Mouse (Mus musculus): Measurements from ENCODE around the gene Grm6. TPM values are rescaled to one million over a fixed set of nuclear protein-coding genes. Genes with fewer than 3 reads are reported as not detected.

Gene Grm6
- polyA plus RNA-seq, 1 experiment, result not detected

DNA sequence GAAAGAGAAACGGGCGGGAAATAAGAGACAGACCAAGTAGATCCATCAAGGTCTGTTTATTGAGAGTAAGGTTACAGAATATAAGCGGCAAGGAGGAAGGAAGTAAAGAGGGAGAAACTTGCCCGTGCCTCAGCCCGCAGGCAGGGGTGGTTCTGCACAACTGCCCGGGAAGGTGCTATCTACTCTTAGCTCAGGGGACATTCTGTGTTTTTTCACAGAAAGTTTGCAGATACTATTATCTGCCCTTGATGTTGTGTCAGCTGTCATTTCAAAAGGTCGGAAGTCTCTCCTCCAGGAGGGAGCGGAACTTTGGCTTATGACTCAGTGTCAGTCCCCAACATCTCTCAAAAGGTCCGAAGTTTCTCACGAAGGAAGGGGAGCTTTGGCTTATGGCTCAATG lies 1.2 kb upstream of the Grm6 start:
- H3K27ac ChIP-seq (ENCODE audit: insufficient read depth, low read length), result no peak overlapping the region
- H3K4me3 ChIP-seq (ENCODE audit: insufficient read depth, low read length), result no peak overlapping the region
- TF ChIP-seq POLR2A (IDR thresholded peaks at IDR 0.05; ENCODE audit: extremely low read depth, insufficient read depth, low read length) (no peak), CTCF (IDR thresholded peaks at IDR 0.05; ENCODE audit: extremely low read depth, insufficient read depth, low read length) (no peak)
- H3K4me1 ChIP-seq (ENCODE audit: control insufficient read depth, insufficient read depth, low read length), result no peaks in the 10 kb centered on the region

- TF ChIP-seq CTCF (IDR thresholded peaks at IDR 0.05; ENCODE audit: extremely low read depth, insufficient read depth, low read length) (no peak), POLR2A (IDR thresholded peaks at IDR 0.05; ENCODE audit: extremely low read depth, insufficient read depth, low read length) (no peak)
- Histone ChIP-seq H3K4me3 (ENCODE audit: insufficient read depth, low read length) (peak overlapping the region; percentile 29), H3K4me1 (ENCODE audit: control insufficient read depth, insufficient read depth, low read length) (no peaks in the 10 kb centered on the region)
These were observed 610 bp downstream of the Grm6 start for GRCm38 (mm10) chr11:50850989-50851601.

DNA sequence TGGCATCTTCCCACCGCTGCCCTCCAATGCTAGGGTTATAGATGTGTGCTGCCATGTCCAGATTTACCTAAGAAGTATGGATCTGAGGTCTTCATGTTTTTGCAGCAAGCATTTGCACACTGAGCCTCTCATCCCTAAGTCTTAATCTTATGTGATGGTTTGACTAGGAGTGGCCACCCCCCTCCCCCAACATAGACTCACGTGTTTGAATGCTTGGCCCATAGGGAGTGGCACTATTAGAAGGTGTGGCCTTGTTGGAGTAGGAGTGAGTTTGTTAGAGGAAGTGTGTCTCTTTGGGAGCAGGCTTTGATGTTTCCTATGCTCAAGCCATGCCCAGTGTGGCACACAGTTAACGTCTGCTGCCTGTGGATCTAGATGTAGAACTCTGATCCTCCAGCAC lies 28.2 kb downstream of the Grm6 start:
- H3K4me3 ChIP-seq (ENCODE audit: insufficient read depth, low read length), result no peak overlapping the region
- 0 out of 2 replicates have a peak, but pooled peaks cover 1% of the 10 kb centered on the region for H3K4me1 ChIP-seq (ENCODE audit: control insufficient read depth, insufficient read depth, low read length)
- no peak overlapping the region for H3K27ac ChIP-seq (ENCODE audit: insufficient read depth, low read length)
- no peak for TF ChIP-seq POLR2A (IDR thresholded peaks at IDR 0.05; ENCODE audit: extremely low read depth, insufficient read depth, low read length)
- no peak for TF ChIP-seq CTCF (IDR thresholded peaks at IDR 0.05; ENCODE audit: extremely low read depth, insufficient read depth, low read length)

More at GRCm38 (mm10) chr11:50850989-50851601, 610 bp downstream of the Grm6 start:
- no peak overlapping the region for H3K27ac ChIP-seq (ENCODE audit: insufficient read depth, low read length)

GRCm38 (mm10) chr11:50883756-50884155 lies 33.3 kb downstream of the Grm6 start:
- peak; percentile 34 for TF ChIP-seq CTCF (IDR thresholded peaks at IDR 0.05; ENCODE audit: extremely low read depth, insufficient read depth, low read length)
- TF ChIP-seq POLR2A (IDR thresholded peaks at IDR 0.05; ENCODE audit: extremely low read depth, insufficient read depth, low read length), result no peak
- H3K27ac ChIP-seq (ENCODE audit: insufficient read depth, low read length), result no peak overlapping the region
- H3K4me3 ChIP-seq (ENCODE audit: insufficient read depth, low read length), result no peak overlapping the region
- H3K4me1 ChIP-seq (ENCODE audit: control insufficient read depth, insufficient read depth, low read length), result 0 out of 2 replicates have a peak, but pooled peaks cover 1% of the 10 kb centered on the region

DNA sequence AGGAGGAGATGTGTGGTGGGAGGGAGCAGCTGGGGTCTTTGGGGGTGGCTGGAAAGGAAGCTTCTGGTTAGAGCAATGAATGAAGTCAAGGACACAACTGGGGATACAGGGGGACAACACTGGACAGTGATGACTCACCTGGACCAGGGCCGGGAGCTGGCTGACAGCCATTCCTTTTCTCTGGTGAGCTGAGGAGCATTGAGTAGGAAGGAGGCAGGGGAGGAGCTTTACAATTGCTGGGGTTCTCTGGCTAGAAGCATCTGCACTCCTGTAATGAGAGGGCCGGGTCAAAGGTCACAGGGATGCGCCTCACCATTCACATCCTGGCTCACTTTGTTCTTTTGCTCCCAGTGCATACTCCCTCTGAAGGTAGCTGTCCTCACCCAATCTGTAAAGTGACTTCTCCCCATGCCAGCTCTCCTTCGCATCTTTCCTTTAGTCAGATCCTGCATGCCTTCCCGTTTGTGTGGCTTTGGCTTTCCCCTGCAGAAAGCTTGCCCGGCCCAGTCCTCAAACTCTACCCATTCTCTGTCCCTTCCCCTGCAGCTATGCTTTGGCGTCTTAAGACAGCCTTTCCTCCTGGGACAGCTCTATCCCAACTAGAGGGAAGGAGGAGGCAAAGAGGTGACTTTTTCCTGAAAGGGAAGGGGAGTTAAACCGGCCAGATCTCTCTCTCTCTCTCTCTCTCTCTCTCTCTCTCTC lies 35.9 kb downstream of the Grm6 start:
- TF ChIP-seq POLR2A (IDR thresholded peaks at IDR 0.05; ENCODE audit: extremely low read depth, insufficient read depth, low read length), result no peak
- no peak for TF ChIP-seq CTCF (IDR thresholded peaks at IDR 0.05; ENCODE audit: extremely low read depth, insufficient read depth, low read length)
- H3K4me3 ChIP-seq (ENCODE audit: insufficient read depth, low read length), result peak overlapping the region; percentile 51; the same call in 1 of the 2 replicates
- H3K27ac ChIP-seq (ENCODE audit: insufficient read depth, low read length), result no peak overlapping the region
- no peaks in the 10 kb centered on the region for H3K4me1 ChIP-seq (ENCODE audit: control insufficient read depth, insufficient read depth, low read length)

GRCm38 (mm10) chr11:50886933-50887293 lies 36.4 kb downstream of the Grm6 start:
- Histone ChIP-seq H3K4me3 (ENCODE audit: insufficient read depth, low read length) (peak overlapping the region; percentile 51), H3K4me1 (ENCODE audit: control insufficient read depth, insufficient read depth, low read length) (no peaks in the 10 kb centered on the region), H3K27ac (ENCODE audit: insufficient read depth, low read length) (no peak overlapping the region)
- TF ChIP-seq CTCF (IDR thresholded peaks at IDR 0.05; ENCODE audit: extremely low read depth, insufficient read depth, low read length), result no peak
- TF ChIP-seq POLR2A (IDR thresholded peaks at IDR 0.05; ENCODE audit: extremely low read depth, insufficient read depth, low read length), result no peak

- TF ChIP-seq CTCF (IDR thresholded peaks at IDR 0.05; ENCODE audit: extremely low read depth, insufficient read depth, low read length), result no peak
- peak; percentile 82; the same call in 1 of the 2 replicates for TF ChIP-seq POLR2A (IDR thresholded peaks at IDR 0.05; ENCODE audit: extremely low read depth, insufficient read depth, low read length)
- Histone ChIP-seq H3K4me3 (ENCODE audit: insufficient read depth, low read length) (peak within 1 kb of the TSS; percentile 51), H3K27ac (ENCODE audit: insufficient read depth, low read length) (no peak within 1 kb of the TSS), H3K4me1 (ENCODE audit: control insufficient read depth, insufficient read depth, low read length) (no peaks in the 10 kb centered on the region)
These were observed 37.1 kb downstream of the Grm6 start, which contains the start of gene Zfp454 for GRCm38 (mm10) chr11:50887390-50888128. TSS of gene Zfp454 (minus strand) at chr11:50887651.

GRCm38 (mm10) chr11:50892441-50892840 lies 42.0 kb downstream of the Grm6 start:
- Histone ChIP-seq H3K4me3 (ENCODE audit: insufficient read depth, low read length) (no peak overlapping the region), H3K4me1 (ENCODE audit: control insufficient read depth, insufficient read depth, low read length) (no peaks in the 10 kb centered on the region), H3K27ac (ENCODE audit: insufficient read depth, low read length) (no peak overlapping the region)
- TF ChIP-seq CTCF (IDR thresholded peaks at IDR 0.05; ENCODE audit: extremely low read depth, insufficient read depth, low read length) (no peak), POLR2A (IDR thresholded peaks at IDR 0.05; ENCODE audit: extremely low read depth, insufficient read depth, low read length) (no peak)

DNA sequence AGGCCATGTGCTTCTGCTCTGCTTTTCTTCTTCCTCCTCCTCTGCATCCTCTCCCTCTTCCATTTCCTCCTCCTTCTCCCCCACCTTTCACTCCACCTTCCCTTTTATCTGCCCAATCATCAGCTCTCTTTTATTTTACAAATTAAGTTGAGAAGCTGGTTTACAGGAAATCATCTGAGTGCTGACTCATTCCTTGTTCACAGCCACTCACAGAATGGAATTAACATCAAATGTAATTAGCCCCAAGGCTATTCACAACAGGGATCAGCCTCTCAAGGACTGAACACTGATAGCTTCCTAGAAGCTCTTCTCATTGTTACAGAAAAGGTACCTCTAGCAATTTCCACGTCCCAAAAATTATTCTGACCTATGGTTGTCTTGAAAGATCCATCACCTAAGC lies 46.9 kb downstream of the Grm6 start:
- Histone ChIP-seq H3K4me3 (ENCODE audit: insufficient read depth, low read length) (no peak overlapping the region), H3K27ac (ENCODE audit: insufficient read depth, low read length) (no peak overlapping the region), H3K4me1 (ENCODE audit: control insufficient read depth, insufficient read depth, low read length) (no peaks in the 10 kb centered on the region)
- TF ChIP-seq CTCF (IDR thresholded peaks at IDR 0.05; ENCODE audit: extremely low read depth, insufficient read depth, low read length) (no peak), POLR2A (IDR thresholded peaks at IDR 0.05; ENCODE audit: extremely low read depth, insufficient read depth, low read length) (no peak)
